Mouse (Mus musculus): ENCODE results near the gene Mospd2. TPM values are rescaled to one million over a fixed set of nuclear protein-coding genes. Genes with fewer than 3 reads are reported as not detected.

Gene Mospd2
- 17.5 and 18.9 TPM in 2 replicates for polyA plus RNA-seq (2016; fragmentation: Nextera tagmentation; extraction: Ambion mirVana)

GRCm38 (mm10) chrX:164980193-164980775 is at the start of gene Mospd2, which contains the start of gene Fancb:
Mospd2 (minus strand) TSS chrX:164980375.
Fancb (plus strand) TSS chrX:164980592.
- 16% methylated on average over 22 of the region's 26 CpGs for WGBS
- peaks cover 19% of the 10 kb centered on the region for H3K27me3 ChIP-seq
- ATAC-seq (ENCODE audit: insufficient number of reproducible peaks, insufficient read depth, low FRiP score, low TSS enrichment, low read depth): peak; percentile 100
- H3K4me3 ChIP-seq (replicated peaks): peak within 1 kb of the TSS; percentile 52
- H3K27ac ChIP-seq: no peak within 1 kb of the TSS
- H3K36me3 ChIP-seq: no peaks in the 10 kb centered on the region
- 0 out of 2 replicates have a peak, but pooled peaks cover 7% of the 10 kb centered on the region for H3K4me1 ChIP-seq (replicated peaks)
- H3K9ac ChIP-seq (replicated peaks): peak within 1 kb of the TSS; percentile 51
- no peaks in the 10 kb centered on the region for H3K9me3 ChIP-seq
- peak within 1 kb of the TSS; percentile 56 for H3K4me2 ChIP-seq

DNA sequence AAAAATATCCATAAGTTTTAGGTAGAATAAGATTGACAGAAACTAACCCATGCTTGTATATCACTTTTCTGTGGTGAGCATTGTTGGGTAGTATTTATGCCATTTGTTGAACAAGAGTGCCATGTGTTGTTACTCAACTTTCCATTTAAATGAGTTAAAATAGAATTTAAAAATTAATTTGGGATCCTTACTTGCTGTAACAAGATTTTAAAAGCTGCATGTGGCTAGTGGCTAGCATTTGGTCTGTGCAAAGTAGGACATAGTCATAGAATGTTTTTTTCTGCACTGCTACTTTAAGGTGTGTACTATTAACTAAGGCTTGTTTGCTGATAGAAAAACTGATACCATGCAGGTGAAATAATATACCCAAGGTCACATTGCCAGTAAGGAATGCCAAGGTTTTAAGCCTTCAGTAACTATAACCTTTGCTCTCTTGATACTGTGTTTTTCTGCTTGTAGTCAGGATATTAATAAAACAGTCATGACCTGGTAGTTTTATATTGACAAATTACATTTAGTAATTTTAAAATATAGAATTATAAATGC is 24.7 kb upstream of the Mospd2 start, which contains the start of gene Gm17604:
Gene Gm17604 (minus strand): TSS at position 51 of the 546 bp plus-strand sequence.
- H3K9me3 ChIP-seq: no peaks in the 10 kb centered on the region
- no peaks in the 10 kb centered on the region for H3K36me3 ChIP-seq
- H3K27me3 ChIP-seq: peaks cover 7% of the 10 kb centered on the region; the same call in 1 of the 2 replicates
- H3K4me2 ChIP-seq: no peak within 1 kb of the TSS
- no peak within 1 kb of the TSS for H3K9ac ChIP-seq (replicated peaks)
- H3K4me3 ChIP-seq (replicated peaks): no peak within 1 kb of the TSS
- H3K4me1 ChIP-seq (replicated peaks): no peaks in the 10 kb centered on the region
- H3K27ac ChIP-seq: no peak within 1 kb of the TSS
- no peak for ATAC-seq (ENCODE audit: insufficient number of reproducible peaks, insufficient read depth, low FRiP score, low TSS enrichment, low read depth)

GRCm38 (mm10) chrX:165003141-165003540 is 23.0 kb upstream of the Mospd2 start:
- H3K4me3 ChIP-seq (replicated peaks): no peak overlapping the region
- H3K4me1 ChIP-seq (replicated peaks): no peaks in the 10 kb centered on the region
- no peaks in the 10 kb centered on the region for H3K36me3 ChIP-seq
- 39% methylated on average over 4 of the region's 4 CpGs for WGBS
- no peak overlapping the region for H3K27ac ChIP-seq
- no peaks in the 10 kb centered on the region for H3K9me3 ChIP-seq
- no peak overlapping the region for H3K9ac ChIP-seq (replicated peaks)
- peaks cover 7% of the 10 kb centered on the region; the same call in 1 of the 2 replicates for H3K27me3 ChIP-seq
- H3K4me2 ChIP-seq: no peak overlapping the region
- ATAC-seq (ENCODE audit: insufficient number of reproducible peaks, insufficient read depth, low FRiP score, low TSS enrichment, low read depth): no peak

DNA sequence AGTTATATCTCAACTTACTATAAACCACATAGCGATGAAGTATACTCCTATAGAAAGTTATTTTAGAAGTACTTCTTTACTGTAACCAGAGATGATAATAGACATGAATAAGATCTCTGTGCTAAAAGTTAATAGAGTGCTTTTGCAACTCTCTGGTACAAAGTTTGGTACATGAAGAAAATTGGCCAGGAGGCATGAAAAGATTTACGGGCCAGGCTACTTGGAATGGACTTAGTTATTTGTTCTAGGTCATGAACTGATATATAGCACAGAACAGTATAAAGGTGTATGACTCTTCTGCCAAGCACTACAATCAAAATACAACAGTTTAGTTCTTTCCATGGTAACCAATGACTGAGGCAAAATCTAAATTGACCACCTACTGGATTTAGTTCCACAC is 1.3 kb downstream of the Mospd2 start:
- peak overlapping the region; percentile 52; the same call in 1 of the 2 replicates for H3K4me3 ChIP-seq (replicated peaks)
- H3K4me2 ChIP-seq: peak overlapping the region; percentile 56
- ATAC-seq (ENCODE audit: insufficient number of reproducible peaks, insufficient read depth, low FRiP score, low TSS enrichment, low read depth): no peak
- no peaks in the 10 kb centered on the region for H3K36me3 ChIP-seq
- no peaks in the 10 kb centered on the region for H3K9me3 ChIP-seq
- no peak overlapping the region for H3K27ac ChIP-seq
- 0 out of 2 replicates have a peak, but pooled peaks cover 7% of the 10 kb centered on the region for H3K4me1 ChIP-seq (replicated peaks)
- 94% methylated on average over 2 of the region's 2 CpGs for WGBS
- peaks cover 19% of the 10 kb centered on the region for H3K27me3 ChIP-seq
- no peak overlapping the region for H3K9ac ChIP-seq (replicated peaks)

- no peak overlapping the region for H3K27ac ChIP-seq
- H3K9ac ChIP-seq (replicated peaks): no peak overlapping the region
- no peaks in the 10 kb centered on the region for H3K36me3 ChIP-seq
- H3K4me3 ChIP-seq (replicated peaks): no peak overlapping the region
- no peaks in the 10 kb centered on the region for H3K9me3 ChIP-seq
- 79% methylated on average over 3 of the region's 3 CpGs for WGBS
- H3K4me2 ChIP-seq: no peak overlapping the region
- no peak for ATAC-seq (ENCODE audit: insufficient number of reproducible peaks, insufficient read depth, low FRiP score, low TSS enrichment, low read depth)
- no peaks in the 10 kb centered on the region for H3K4me1 ChIP-seq (replicated peaks)
- H3K27me3 ChIP-seq: peaks cover 10% of the 10 kb centered on the region; the same call in 1 of the 2 replicates
Measured at GRCm38 (mm10) chrX:164971206-164971605, 9.0 kb downstream of the Mospd2 start.

- no peak overlapping the region for H3K4me2 ChIP-seq
- H3K9ac ChIP-seq (replicated peaks): no peak overlapping the region
- peaks cover 11% of the 10 kb centered on the region; the same call in 1 of the 2 replicates for H3K27me3 ChIP-seq
- ATAC-seq (ENCODE audit: insufficient number of reproducible peaks, insufficient read depth, low FRiP score, low TSS enrichment, low read depth): no peak
- H3K4me3 ChIP-seq (replicated peaks): no peak overlapping the region
- H3K36me3 ChIP-seq: peaks cover 6% of the 10 kb centered on the region; the same call in 1 of the 2 replicates
- 87% methylated on average over 3 of the region's 3 CpGs for WGBS
- no peaks in the 10 kb centered on the region for H3K4me1 ChIP-seq (replicated peaks)
- no peak overlapping the region for H3K27ac ChIP-seq
- no peaks in the 10 kb centered on the region for H3K9me3 ChIP-seq
Measured at GRCm38 (mm10) chrX:164965750-164966448, 14.3 kb downstream of the Mospd2 start.

DNA sequence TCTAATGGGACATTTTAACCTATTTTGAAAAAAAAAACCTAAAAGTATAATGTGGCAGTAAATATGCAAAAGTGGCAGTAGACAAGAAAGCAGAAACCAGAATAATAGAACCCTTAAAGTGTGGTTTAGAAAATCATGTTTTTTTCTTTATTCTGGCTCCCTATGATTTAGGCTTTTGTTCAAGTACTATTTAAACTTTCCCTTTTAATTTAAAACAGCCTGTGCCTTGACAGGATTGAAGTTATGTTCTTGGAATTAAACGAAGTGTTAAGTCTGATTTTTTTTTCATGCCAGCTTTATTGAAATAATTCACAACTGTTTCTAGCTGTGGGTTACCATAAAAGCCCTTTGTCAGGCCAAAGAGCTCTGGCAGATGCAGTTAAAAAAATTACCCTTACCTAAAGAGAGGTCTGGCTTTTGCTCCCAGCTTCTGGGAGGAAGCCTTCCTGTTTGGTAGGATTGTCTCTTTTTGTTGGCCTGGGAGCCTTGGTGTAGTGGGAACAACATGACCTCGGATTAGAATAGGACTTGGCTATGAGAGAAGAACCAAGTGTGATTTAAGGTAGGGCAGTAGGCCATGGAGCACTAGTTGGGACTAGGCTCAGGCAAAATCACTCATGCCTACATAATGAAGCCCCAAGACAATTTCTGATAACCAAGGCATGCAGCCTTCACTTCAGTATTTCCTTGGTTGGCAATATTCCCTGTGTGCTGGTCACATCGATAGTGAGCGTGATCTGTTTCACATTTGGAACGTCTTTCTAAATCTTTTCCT is 27.4 kb downstream of the Mospd2 start:
- Histone ChIP-seq H3K4me3 (replicated peaks) (no peak overlapping the region), H3K4me2 (no peak overlapping the region), H3K27ac (peak overlapping the region; percentile 41; the same call in 1 of the 2 replicates), H3K9ac (replicated peaks) (no peak overlapping the region), H3K36me3 (peaks cover 4% of the 10 kb centered on the region; the same call in 1 of the 2 replicates), H3K27me3 (peaks cover 10% of the 10 kb centered on the region; the same call in 1 of the 2 replicates), H3K4me1 (replicated peaks) (0 out of 2 replicates have a peak, but pooled peaks cover 2% of the 10 kb centered on the region), H3K9me3 (no peaks in the 10 kb centered on the region)
- WGBS: 63% methylated on average over 5 of the region's 5 CpGs
- ATAC-seq (ENCODE audit: insufficient number of reproducible peaks, insufficient read depth, low FRiP score, low TSS enrichment, low read depth): no peak

DNA sequence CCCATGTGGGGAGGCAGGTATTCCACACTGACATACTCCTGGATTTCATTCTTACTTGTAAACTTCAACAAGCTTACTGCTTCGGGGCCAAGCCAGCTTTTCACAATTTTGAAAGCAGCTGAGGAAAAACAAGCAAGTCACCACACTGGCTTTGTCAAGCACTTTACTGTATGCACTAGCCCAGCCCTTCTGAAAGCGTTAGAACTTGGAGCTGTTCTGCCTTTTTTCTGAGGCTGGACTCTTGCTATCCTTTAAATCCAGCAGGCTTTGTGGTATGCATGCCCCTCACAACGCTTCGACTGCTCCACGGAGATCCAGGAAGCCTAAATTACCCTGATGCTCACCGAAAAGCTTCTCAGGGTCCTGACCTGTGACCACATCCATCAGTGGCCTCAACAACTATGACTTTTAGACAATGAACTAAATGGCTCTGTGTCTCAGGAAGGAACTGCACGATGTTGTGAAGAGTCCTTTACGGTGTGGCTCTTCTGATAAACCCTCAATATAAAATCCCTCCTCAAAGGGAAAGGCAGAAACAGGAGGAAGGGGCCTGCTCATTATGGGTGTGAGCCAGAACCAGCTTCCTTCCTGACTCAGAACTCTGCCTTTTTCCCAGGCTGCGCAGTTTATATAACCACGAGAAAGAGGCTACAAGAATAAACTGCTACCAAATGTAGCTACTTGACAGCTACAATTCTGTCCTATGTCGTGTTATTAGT is 28.2 kb downstream of the Mospd2 start:
- H3K4me1 ChIP-seq (replicated peaks): 0 out of 2 replicates have a peak, but pooled peaks cover 2% of the 10 kb centered on the region
- H3K27ac ChIP-seq: peak overlapping the region; percentile 56; the same call in 1 of the 2 replicates
- H3K36me3 ChIP-seq: peaks cover 4% of the 10 kb centered on the region; the same call in 1 of the 2 replicates
- ATAC-seq (ENCODE audit: insufficient number of reproducible peaks, insufficient read depth, low FRiP score, low TSS enrichment, low read depth): no peak
- H3K4me3 ChIP-seq (replicated peaks): no peak overlapping the region
- no peaks in the 10 kb centered on the region for H3K9me3 ChIP-seq
- no peak overlapping the region for H3K9ac ChIP-seq (replicated peaks)
- WGBS: 44% methylated on average over 11 of the region's 11 CpGs
- peaks cover 10% of the 10 kb centered on the region; the same call in 1 of the 2 replicates for H3K27me3 ChIP-seq
- no peak overlapping the region for H3K4me2 ChIP-seq

GRCm38 (mm10) chrX:164941540-164941939 is 38.6 kb downstream of the Mospd2 start:
- Histone ChIP-seq H3K9ac (replicated peaks) (no peak overlapping the region), H3K9me3 (no peaks in the 10 kb centered on the region), H3K36me3 (peaks cover 9% of the 10 kb centered on the region), H3K4me3 (replicated peaks) (no peak overlapping the region), H3K27me3 (0 out of 2 replicates have a peak, but pooled peaks cover 6% of the 10 kb centered on the region), H3K4me2 (no peak overlapping the region), H3K4me1 (replicated peaks) (no peaks in the 10 kb centered on the region), H3K27ac (no peak overlapping the region)
- WGBS: 95% methylated on average over 5 of the region's 5 CpGs
- ATAC-seq (ENCODE audit: insufficient number of reproducible peaks, insufficient read depth, low FRiP score, low TSS enrichment, low read depth): no peak

GRCm38 (mm10) chrX:164912993-164913392 is 67.2 kb downstream of the Mospd2 start:
- H3K27ac ChIP-seq: no peak overlapping the region
- no peaks in the 10 kb centered on the region for H3K36me3 ChIP-seq
- H3K9me3 ChIP-seq: no peaks in the 10 kb centered on the region
- no peak overlapping the region for H3K4me3 ChIP-seq (replicated peaks)
- no peak overlapping the region for H3K9ac ChIP-seq (replicated peaks)
- ATAC-seq (ENCODE audit: insufficient number of reproducible peaks, insufficient read depth, low FRiP score, low TSS enrichment, low read depth): no peak
- WGBS: 71% methylated on average over 3 of the region's 3 CpGs
- H3K27me3 ChIP-seq: no peaks in the 10 kb centered on the region
- no peaks in the 10 kb centered on the region for H3K4me1 ChIP-seq (replicated peaks)
- no peak overlapping the region for H3K4me2 ChIP-seq

Measured in limb, embryonic 12.5 days (tissue).